Mouse (Mus musculus): ENCODE measurements around the gene Trmt5. TPM values are rescaled to one million over a fixed set of nuclear protein-coding genes. Genes with fewer than 3 reads are reported as not detected.

The Trmt5 gene
- total and polyA plus RNA-seq, 2 experiments from 2014 or later = 12.7 to 13.9 TPM

GRCm38 (mm10) chr12:73325617-73326016, 39.1 kb upstream of the Trmt5 start:
- Histone ChIP-seq H3K27me3 (ENCODE audit: insufficient read depth, low read length) (no peaks in the 10 kb centered on the region), H3K9me3 (ENCODE audit: low read length) (no peaks in the 10 kb centered on the region), H3K4me2 (ENCODE audit: low read depth) (no peak overlapping the region), H3K36me3 (ENCODE audit: insufficient read depth) (no peaks in the 10 kb centered on the region), H3K4me1 (ENCODE audit: insufficient read depth) (no peaks in the 10 kb centered on the region), H3K27ac (ENCODE audit: low read depth, low read length) (no peak overlapping the region), H3K9ac (no peak overlapping the region), H3K4me3 (ENCODE audit: low read depth, low read length) (no peak overlapping the region)
- DNase-seq (no peak), ATAC-seq (no peak)
- no peak for TF ChIP-seq CTCF (IDR thresholded peaks at IDR 0.05; ENCODE audit: low read depth)
- WGBS = 50% methylated on average over 4 of the region's 4 CpGs

GRCm38 (mm10) chr12:73325181-73325580, 38.7 kb upstream of the Trmt5 start:
- 70% methylated on average over 2 of the region's 2 CpGs for WGBS
- ATAC-seq = no peak

GRCm38 (mm10) chr12:73324742-73325141, 38.2 kb upstream of the Trmt5 start:
- H3K4me3 ChIP-seq (ENCODE audit: low read depth, low read length) = no peak overlapping the region
- no peak for DNase-seq
- no peaks in the 10 kb centered on the region for H3K4me1 ChIP-seq (ENCODE audit: insufficient read depth)
- no peaks in the 10 kb centered on the region for H3K36me3 ChIP-seq (ENCODE audit: insufficient read depth)
- no peak overlapping the region for H3K27ac ChIP-seq (ENCODE audit: low read depth, low read length)
- H3K9me3 ChIP-seq (ENCODE audit: low read length) = no peaks in the 10 kb centered on the region
- WGBS = 93% methylated on average over 1 of the region's 1 CpGs
- H3K9ac ChIP-seq = no peak overlapping the region
- H3K4me2 ChIP-seq (ENCODE audit: low read depth) = no peak overlapping the region
- TF ChIP-seq CTCF (IDR thresholded peaks at IDR 0.05; ENCODE audit: low read depth) = peak; percentile 34; the same call in 1 of the 2 replicates
- ATAC-seq = no peak
- H3K27me3 ChIP-seq (ENCODE audit: insufficient read depth, low read length) = no peaks in the 10 kb centered on the region

More at GRCm38 (mm10) chr12:73325181-73325580, 38.7 kb upstream of the Trmt5 start:
- Histone ChIP-seq H3K9me3 (ENCODE audit: low read length) (no peaks in the 10 kb centered on the region), H3K4me3 (ENCODE audit: low read depth, low read length) (no peak overlapping the region), H3K4me1 (ENCODE audit: insufficient read depth) (no peaks in the 10 kb centered on the region), H3K4me2 (ENCODE audit: low read depth) (no peak overlapping the region), H3K27me3 (ENCODE audit: insufficient read depth, low read length) (no peaks in the 10 kb centered on the region), H3K36me3 (ENCODE audit: insufficient read depth) (no peaks in the 10 kb centered on the region), H3K9ac (no peak overlapping the region), H3K27ac (ENCODE audit: low read depth, low read length) (no peak overlapping the region)
- DNase-seq = no peak
- TF ChIP-seq CTCF (IDR thresholded peaks at IDR 0.05; ENCODE audit: low read depth) = no peak

DNA sequence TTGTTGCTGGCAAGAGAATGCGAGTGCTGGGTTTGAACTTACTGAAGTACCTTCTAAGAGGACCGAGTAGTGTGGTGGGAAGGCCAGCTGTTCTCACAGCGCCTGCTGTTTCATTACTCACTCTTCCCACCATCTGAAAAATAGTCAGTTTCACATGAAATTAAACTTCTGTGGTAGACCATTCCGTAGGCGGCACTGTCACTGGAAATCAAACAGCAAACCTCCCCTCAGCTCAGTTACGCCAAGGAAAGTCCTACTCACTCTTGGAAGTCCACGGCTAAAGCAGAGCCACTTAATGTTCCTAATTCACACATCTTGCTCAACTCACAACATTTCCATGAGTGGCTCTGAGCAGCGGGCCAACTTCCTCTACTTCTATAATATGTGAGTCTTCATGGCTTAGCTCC, 37.7 kb upstream of the Trmt5 start:
- TF ChIP-seq CTCF (IDR thresholded peaks at IDR 0.05; ENCODE audit: low read depth) = no peak
- no peaks in the 10 kb centered on the region for H3K36me3 ChIP-seq (ENCODE audit: insufficient read depth)
- WGBS = 94% methylated on average over 8 of the region's 8 CpGs

GRCm38 (mm10) chr12:73317706-73318686, 31.5 kb upstream of the Trmt5 start:
- ATAC-seq = no peak
- no peak for TF ChIP-seq CTCF (IDR thresholded peaks at IDR 0.05; ENCODE audit: low read depth)
- WGBS = 92% methylated on average over 7 of the region's 7 CpGs
- H3K4me2 ChIP-seq (ENCODE audit: low read depth) = no peak overlapping the region
- no peak overlapping the region for H3K4me3 ChIP-seq (ENCODE audit: low read depth, low read length)
- no peaks in the 10 kb centered on the region for H3K27me3 ChIP-seq (ENCODE audit: insufficient read depth, low read length)
- H3K4me1 ChIP-seq (ENCODE audit: insufficient read depth) = no peaks in the 10 kb centered on the region
- H3K9me3 ChIP-seq (ENCODE audit: low read length) = no peaks in the 10 kb centered on the region
- H3K36me3 ChIP-seq (ENCODE audit: insufficient read depth) = no peaks in the 10 kb centered on the region; the same call in 1 of the 2 replicates
- DNase-seq = no peak
- H3K9ac ChIP-seq = no peak overlapping the region
- no peak overlapping the region for H3K27ac ChIP-seq (ENCODE audit: low read depth, low read length)

More for the DNA sequence above, 37.7 kb upstream of the Trmt5 start:
- no peak overlapping the region for H3K4me3 ChIP-seq (ENCODE audit: low read depth, low read length)
- no peak overlapping the region for H3K27ac ChIP-seq (ENCODE audit: low read depth, low read length)
- H3K4me1 ChIP-seq (ENCODE audit: insufficient read depth) = no peaks in the 10 kb centered on the region
- H3K4me2 ChIP-seq (ENCODE audit: low read depth) = no peak overlapping the region
- no peaks in the 10 kb centered on the region for H3K27me3 ChIP-seq (ENCODE audit: insufficient read depth, low read length)
- no peak overlapping the region for H3K9ac ChIP-seq
- no peaks in the 10 kb centered on the region for H3K9me3 ChIP-seq (ENCODE audit: low read length)
- DNase-seq (no peak), ATAC-seq (no peak)

DNA sequence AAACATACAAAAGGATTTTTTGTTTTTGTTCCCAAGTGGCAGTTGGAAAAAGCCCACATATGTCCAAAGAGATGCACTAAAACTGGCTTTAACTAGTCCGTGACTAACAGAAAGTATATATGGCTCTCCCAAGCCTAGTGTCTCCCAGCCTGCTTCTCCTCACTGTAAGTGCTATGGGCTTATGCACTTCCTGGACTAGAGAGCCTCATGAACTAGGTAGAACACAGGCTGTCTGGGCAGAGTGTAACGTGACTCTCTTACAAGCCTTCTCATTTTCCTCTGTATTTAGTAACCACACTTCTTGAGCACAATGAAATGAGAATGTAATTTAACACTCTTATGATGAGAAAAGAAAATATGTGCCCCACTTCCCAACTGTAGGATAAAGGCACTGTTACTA, 22.2 kb upstream of the Trmt5 start:
- DNase-seq (no peak), ATAC-seq (no peak)
- Histone ChIP-seq H3K27me3 (ENCODE audit: insufficient read depth, low read length) (no peaks in the 10 kb centered on the region), H3K4me2 (ENCODE audit: low read depth) (no peak overlapping the region), H3K27ac (ENCODE audit: low read depth, low read length) (no peak overlapping the region), H3K9ac (no peak overlapping the region), H3K4me3 (ENCODE audit: low read depth, low read length) (no peak overlapping the region), H3K9me3 (ENCODE audit: low read length) (no peaks in the 10 kb centered on the region), H3K36me3 (ENCODE audit: insufficient read depth) (no peaks in the 10 kb centered on the region), H3K4me1 (ENCODE audit: insufficient read depth) (no peaks in the 10 kb centered on the region)
- TF ChIP-seq CTCF (IDR thresholded peaks at IDR 0.05; ENCODE audit: low read depth) = no peak
- 90% methylated on average over 2 of the region's 2 CpGs for WGBS

DNA sequence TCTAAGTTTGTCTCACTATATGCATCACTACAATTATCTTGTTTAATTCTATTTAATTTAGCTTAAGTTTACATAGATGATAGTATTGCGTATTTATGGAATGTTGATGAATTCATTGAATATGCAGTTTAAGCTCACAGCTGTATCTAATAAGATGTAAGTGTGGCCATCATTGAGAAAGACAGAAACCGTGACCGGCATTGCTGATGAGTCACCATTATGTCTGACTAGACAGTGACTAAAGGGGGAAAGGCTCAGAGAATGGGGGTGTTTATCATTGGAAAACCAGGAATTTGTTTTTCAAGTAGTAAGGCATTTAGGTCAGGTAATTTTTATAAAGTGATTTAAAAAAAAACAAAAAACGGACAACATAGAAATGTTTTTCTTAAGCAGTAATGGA, 21.2 kb upstream of the Trmt5 start:
- no peak for ATAC-seq
- Histone ChIP-seq H3K27ac (ENCODE audit: low read depth, low read length) (no peak overlapping the region), H3K4me1 (ENCODE audit: insufficient read depth) (no peaks in the 10 kb centered on the region), H3K4me3 (ENCODE audit: low read depth, low read length) (no peak overlapping the region), H3K27me3 (ENCODE audit: insufficient read depth, low read length) (no peaks in the 10 kb centered on the region), H3K36me3 (ENCODE audit: insufficient read depth) (no peaks in the 10 kb centered on the region), H3K9me3 (ENCODE audit: low read length) (no peaks in the 10 kb centered on the region), H3K4me2 (ENCODE audit: low read depth) (no peak overlapping the region), H3K9ac (no peak overlapping the region)
- no peak for TF ChIP-seq CTCF (IDR thresholded peaks at IDR 0.05; ENCODE audit: low read depth)
- no peak for DNase-seq
- 92% methylated on average over 4 of the region's 4 CpGs for WGBS

All from forebrain, postnatal 0 days (tissue).